Mouse (Mus musculus): ENCODE measurements around the gene Cdk5rap1. TPM values are rescaled to one million over a fixed set of nuclear protein-coding genes. Genes with fewer than 3 reads are reported as not detected.
"Not testable (repeated sequence)": the region's sequence is repeated elsewhere in the genome, so short reads cannot be mapped to it uniquely, and the experiment has no call there.

Gene Cdk5rap1
- total and polyA plus RNA-seq, 3 experiments = 7.1 to 14.4 (median 9.7) TPM

DNA sequence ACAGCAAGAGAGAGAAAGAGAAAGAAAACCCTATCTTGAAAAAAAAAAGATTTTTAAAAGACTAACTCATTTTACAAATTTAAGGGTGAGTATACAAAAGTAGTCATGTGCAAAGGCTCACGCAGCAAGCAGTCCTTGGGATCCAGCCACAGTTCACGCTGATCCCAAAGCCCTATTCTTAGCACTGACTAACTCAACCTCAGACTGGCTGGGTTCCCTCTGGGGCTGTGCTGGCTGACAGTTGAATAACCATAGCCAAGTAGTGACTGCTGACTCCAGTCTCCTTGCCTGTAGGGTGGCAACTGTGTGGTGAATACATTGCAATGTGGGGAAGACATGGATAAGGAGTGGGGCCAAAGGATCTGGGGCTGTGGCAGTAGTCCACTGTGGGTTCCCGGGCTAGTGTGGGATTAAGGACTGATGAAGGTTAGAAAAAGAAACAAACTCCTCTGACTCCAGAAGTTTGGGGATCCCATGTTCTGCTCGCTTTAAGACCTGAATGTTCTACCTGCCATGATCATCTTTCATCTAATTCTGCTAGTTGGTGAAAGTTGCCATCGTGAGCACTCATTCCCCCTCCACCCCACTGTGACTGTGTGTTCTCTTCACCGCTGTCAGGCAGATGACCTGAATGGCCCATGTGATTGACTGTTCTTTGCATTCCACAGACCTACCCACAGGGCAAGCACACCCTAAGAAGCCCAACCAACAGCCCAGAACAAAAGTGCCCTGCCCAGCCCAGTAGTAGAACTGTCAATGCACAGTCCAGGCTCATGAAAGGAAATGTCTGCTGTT, 2.2 kb upstream of the Cdk5rap1 start:
- DNase-seq = peak; percentile 75

DNA sequence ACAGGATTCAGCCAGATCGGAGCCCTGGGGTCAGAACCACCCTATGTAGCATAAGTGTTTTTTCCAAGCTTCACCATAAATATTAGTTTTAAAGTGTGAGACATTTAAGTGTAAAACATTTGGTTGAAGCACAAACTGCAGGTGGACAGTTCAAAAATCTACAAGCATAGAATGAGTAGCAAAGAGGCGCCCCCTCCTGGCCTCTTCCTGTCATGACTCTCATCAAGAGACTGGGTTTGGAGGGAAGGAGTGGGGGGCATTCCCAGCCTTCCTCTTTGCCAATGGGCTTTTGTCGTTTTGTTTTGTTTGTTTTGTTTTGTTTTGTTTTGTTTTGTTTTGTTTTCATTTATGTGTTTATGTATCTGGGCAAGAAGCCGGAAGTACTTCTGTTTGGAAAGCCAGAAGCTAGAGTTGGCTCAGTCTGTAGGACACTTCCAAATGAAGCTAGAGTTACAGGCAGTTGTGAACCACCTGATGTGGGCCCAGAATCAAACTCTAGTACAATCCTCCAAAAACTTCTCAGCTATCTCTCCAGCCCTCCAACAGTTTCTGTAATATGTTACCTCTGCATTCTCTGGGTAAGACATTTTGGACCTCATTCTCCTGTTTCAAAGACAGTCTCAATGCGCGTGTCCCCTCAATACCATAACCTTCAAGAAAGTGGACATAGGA, 1.3 kb upstream of the Cdk5rap1 start:
- peak; percentile 44 for DNase-seq

DNA sequence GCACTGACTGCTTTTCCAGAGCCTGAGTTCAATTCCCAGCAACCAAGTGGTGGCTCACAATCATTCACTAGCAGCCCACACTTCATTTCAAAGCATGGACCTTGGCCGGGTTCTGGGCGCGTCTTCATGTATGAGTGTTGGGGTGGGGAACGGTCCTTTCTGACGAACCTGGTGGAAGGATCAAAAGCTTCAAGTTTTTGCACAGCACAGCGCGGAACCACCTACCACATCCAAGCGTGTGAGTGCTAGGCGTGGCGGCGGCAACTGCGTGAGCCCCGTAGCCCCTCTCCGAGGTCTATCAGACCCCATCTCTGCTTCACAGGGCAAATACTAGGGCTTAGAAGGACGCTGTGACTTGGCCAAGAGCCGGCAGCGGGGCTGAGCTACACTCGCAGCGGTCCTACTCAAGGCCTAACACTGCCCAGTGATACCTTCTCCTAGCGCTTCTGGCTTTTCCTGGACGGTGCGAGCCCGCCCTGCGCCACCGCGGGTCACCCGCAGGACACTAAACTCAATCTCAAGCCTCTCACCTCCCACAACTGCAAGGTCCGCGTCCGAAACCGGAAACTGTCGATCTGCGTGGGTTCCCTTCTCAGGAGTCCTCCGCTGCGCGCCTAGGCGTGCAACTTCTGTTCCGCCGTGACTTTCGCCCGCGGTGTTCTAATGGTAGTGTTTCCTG, 520 bp downstream of the Cdk5rap1 start:
- DNase-seq = peak; percentile 92

DNA sequence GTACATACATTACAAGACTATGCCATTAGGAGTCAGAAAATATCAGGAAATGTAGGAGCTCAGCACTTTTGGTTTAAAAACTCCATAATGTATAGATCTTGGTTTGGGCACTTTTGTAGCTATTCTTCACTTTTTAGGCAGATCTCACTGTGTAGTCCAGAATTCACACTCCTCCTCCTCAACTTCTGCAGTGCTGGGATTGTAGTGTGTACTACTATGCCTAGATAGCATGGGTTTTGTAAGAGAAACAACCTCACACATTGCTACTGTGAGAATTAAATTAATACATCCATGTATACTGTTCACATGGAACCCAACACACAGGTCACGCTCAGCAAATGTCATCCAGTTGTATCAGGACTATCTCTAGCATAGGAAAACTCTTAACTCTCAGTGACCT, 5.3 kb downstream of the Cdk5rap1 start:
- no peak for DNase-seq

DNA sequence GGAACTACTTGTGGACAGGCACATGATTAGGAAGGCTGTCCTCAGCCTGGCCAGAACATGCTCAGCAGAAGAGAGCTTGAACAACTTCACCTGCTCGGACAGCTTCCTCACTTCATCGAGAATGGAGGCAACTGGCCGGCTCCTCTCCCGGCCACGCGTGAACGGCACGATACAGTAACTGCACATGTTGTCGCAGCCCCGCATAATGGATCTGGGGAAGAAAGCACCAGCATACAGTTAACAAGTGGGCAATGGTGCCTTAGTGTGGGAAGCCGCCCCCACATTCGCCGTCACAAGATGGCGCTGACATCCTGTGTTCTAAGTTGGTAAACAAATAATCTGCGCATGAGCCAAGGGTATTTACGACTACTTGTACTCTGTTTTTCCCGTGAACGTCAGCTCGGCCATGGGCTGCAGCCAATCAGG, 18.8 kb downstream of the Cdk5rap1 start:
- DNase-seq = not testable (repeated sequence)

DNA sequence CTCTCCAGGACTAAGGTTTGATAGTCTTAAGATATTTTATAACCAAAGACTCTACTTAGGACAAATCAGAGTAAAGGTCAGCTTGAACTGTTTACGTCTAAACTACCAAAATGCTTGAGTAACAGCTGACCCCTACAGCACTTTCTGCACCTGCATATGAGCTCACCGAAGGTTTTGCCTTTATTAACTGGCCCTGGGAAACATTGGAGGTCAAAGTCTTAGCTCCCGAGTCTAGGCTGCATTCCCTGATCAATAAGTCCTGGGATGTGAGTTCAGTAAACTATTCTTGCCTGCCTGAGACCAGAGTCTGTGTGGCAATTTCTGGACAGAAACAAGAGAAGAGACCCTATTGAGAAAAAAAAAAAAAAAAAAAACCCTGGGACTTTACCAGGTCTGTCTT, 24.7 kb downstream of the Cdk5rap1 start:
- no peak for DNase-seq

DNA sequence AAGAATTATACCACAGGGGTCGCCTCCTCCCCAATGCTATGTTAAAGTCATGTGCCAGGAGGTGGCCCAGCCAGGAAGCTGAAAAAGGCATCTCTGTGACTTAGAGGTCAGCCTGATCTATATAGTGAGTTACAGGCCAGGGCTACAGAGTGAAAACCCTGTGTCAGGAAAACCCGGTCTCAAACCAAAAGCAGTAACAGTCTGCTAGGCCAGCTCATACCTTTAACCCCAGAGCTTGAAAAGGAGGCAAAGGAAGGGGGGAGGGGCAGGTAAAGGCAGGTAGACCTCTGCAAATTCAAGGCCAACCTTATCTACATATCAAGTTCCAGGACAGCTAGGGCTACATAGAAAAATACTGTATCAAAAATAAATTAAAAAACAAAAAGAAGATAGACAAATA, 33.5 kb downstream of the Cdk5rap1 start:
- DNase-seq = no peak

DNA sequence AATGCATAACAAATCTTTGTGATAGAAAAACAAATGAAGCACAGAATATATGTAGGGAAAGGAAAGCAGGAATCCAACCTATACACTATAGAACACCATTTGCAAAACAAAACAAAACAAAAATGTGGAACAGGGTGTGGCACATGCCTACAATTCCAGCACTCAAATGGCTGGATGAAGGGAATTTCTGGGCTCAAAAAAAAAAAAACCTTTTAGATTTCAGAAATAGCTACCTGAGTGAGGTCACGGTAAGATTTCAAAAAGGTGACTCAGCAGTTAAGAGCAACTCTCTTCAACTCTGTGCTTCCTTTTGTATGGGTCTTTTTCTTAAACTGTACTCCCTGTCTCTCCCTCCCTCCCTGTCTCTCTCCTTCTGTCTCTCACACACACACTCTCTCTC, 34.6 kb downstream of the Cdk5rap1 start:
- DNase-seq = no peak

DNA sequence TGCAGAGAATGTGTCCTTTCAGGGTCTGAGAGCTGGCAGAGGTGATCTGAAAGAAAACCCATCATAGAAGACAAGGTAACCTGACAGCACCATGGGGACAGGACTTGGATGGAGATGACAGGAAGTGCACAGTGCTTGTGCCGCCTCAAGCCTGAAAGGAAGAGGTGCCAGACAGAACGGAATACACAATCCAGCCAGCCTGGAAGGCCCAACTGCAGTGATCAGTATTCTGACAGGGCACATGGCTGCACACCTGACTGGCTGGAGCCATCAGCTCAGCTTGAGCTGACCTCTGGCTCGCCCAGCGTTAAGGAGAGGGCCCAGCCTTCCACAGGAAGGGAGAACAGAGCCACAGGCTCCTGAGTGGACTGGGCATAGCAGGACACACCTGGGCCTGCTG, 37.2 kb downstream of the Cdk5rap1 start:
- no peak for DNase-seq

DNA sequence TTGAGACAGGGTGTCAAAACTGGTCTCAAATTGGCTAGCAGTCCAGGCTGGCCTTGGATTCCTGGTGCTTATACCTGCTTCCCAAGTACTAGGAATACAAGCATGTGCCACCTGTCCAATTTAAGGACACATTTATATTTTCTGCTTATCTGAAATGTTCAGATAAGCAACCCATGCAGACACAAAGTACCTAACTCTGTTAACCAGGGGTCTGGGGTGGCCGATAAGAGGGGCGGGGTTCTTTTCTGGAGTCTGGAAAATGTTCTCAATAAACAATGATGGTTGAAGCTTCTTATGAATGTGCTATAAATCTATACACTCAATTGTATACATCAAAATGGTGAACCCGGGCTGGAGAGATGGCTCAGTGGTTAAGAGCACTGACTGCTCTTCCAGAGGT, 46.0 kb downstream of the Cdk5rap1 start:
- DNase-seq = no peak

DNA sequence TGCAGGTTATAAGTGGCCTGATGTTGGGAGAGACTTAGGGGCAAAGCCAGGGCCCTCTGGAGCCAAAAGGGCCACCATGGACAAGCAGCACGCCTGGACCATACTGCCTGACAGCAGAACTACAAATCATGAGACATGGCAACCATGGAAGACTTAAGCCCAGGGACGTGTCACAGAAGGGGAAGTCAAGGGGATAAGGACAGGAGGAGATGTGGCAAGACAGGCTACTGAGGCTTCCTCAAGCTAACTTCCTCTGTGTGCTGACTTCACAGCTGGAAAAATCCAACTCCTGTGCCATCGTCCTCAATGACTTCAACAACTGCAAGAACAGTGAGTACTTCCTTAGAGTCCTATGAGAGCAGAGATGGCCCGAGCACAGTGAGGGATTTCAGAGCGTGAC, 59.0 kb downstream of the Cdk5rap1 start:
- DNase-seq = not testable (repeated sequence)

DNA sequence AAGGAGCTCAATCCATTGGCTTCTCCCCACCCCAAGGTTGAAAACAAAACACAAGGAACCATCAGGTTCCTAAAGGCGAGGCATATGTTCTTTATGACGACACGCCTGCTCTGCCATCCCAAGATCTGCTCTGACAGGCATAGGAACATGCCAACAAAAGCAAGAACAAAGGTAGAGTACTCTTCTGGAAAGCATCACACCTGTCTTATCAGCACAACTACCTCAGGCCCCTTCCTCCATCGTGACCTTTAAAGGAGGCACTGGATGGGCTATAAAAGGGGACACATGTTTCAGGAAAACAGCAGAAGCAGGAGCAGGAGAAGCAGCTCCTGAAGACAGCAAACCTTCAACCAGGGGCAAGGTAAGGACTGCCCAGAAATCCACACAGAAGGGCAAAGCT, 65.9 kb downstream of the Cdk5rap1 start, which contains the start of gene Bpifb9b:
Gene Bpifb9b, plus strand, starts transcription at position 301 of the 400 bp plus-strand sequence.
- not testable (repeated sequence) for DNase-seq

DNA sequence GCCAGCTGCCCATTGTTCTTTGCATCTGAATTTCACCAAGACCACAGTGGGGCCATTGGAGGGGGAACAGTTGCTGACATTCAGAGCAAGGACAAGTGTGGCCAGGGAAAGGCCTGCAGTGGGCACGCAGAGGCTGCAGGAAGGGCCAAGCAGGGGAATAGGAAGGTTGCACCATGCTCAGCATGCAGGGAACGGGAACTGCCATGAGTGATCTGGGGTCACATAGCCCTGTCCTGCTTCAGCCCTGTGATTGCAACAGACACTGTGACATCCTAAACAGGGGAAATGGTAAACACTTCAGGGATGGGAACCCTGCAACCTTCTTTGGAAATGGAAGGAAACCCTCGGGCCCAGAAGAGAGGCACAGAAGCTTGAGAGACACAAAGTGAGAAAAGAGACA, 68.2 kb downstream of the Cdk5rap1 start:
- not testable (repeated sequence) for DNase-seq

DNA sequence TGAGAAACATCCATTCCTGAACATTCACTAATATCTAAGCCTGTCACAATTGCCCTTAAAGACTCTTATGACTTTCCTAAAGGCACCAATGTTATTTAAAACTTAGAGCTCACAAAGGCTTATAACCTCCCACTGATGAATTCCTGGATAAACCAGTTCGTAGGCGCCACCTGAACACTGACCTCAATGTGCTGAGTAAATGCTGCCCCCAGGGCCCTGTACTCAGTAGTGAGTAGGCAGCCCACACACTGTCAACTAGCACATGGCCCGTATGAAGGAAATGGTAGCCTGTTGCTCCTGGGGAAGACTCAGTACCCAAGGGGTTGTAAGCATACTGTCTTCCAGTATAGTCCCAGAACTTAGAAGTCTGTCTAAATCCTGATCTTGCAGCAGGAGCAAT, 71.0 kb downstream of the Cdk5rap1 start:
- no peak for DNase-seq

DNA sequence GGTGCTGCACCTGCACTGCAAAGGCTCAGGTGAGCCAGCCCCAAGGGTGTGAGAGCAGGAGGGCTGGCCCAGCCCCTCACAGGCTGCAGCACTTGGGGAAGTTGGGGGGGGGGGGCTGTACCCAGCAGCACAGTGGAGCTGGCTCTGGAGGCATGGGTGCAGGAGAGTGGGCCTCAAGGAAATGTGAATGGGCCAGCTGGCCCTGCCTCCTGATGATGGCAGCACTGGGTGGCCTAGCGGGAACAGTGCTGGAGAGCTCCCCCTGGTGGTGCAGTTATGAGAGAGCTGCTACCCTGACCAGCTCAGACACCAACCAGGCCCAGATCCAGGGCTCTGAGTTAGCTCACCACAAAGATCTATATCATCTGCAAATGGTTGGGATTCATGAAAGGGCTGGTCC, 72.3 kb downstream of the Cdk5rap1 start:
- DNase-seq = peak; percentile 80

DNA sequence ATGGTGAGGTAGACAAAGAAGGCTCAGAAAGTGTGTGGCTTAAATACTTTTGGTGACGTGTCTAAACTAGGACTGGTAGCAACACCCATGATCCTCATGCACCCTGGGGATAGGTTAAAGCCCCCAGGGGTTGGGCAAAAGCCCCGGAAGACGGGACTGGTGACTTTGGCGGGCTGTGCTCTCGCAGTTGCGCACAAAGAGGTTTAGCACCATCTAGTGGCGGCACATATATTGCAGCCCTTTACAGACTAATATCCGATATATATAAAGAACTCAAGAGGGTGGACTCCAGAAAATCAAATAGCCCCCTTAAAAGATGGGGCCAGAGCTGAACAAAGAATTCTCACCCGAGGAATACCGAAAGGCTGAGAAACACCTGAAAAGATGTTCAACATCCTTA, 78.1 kb downstream of the Cdk5rap1 start:
- DNase-seq = peak; percentile 25

DNA sequence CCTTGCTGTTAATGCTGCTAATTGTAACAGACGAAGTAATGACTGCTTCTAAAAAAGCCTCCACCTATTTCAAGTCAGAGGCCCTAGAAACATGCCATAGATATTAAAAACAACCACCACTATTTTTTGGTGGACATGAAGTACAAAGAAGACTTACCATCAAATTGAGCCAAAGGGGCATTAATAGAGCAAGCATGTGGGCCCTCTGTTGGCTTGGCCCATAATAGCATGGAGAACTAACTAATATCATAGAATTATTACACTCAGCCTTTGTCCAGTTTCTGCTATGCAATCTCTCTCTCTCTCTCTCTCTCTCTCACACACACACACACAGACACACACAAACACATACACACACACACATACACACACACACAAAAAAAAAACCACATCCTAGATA, 80.0 kb downstream of the Cdk5rap1 start:
- DNase-seq = no peak

DNA sequence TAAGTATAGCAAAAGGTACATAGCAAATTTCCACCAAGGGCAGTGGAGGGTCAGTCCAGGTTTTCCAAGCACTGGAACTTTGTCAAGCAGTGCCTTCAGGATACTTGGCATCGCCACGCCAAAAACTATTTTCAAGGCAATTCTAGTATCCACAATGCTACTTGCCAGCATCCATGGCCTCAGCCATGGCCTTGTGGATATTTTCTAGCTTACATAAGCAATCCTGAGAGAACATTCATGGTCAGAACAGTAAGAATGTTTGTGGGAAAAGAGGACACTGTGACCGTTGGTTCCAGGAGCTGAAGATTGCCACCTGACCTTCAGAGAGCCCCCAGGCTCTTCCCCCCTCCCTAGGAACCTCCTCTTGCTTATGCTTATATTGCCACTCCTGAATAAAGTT, 80.9 kb downstream of the Cdk5rap1 start:
- peak; percentile 59 for DNase-seq

Other genes with a start within 250 kb of the Cdk5rap1 start
- gene Bpifa3, start 242.7 kb downstream of the Cdk5rap1 start, total RNA-seq (2021) = not detected
- not detected in 2 replicates for gene Bpifa3, start 242.7 kb downstream of the Cdk5rap1 start, polyA plus RNA-seq (2012; rRNA removed)
- not detected for gene Bpifa1, start 230.1 kb downstream of the Cdk5rap1 start, total RNA-seq (2021)
- gene Bpifa1, start 230.1 kb downstream of the Cdk5rap1 start, polyA plus RNA-seq (2012; rRNA removed) = not detected in 2 replicates
- gene Bpifa5, start 210.4 kb downstream of the Cdk5rap1 start, total RNA-seq (2021) = not detected
- not detected in 2 replicates for gene Bpifa5, start 210.4 kb downstream of the Cdk5rap1 start, polyA plus RNA-seq (2012; rRNA removed)
- gene Bpifb1, start 182.2 kb downstream of the Cdk5rap1 start, total RNA-seq (2021) = under 1 TPM; 0.17 to 0.23 TPM
- gene Bpifb1, start 182.2 kb downstream of the Cdk5rap1 start, polyA plus RNA-seq (2012; rRNA removed) = 0.06 and 0.27 TPM in 2 replicates
- gene Bpifb5, start 149.3 kb downstream of the Cdk5rap1 start, total RNA-seq (2021) = under 1 TPM in 1 of 2 experiments, not detected in 1; 0.17 TPM
- gene Bpifb5, start 149.3 kb downstream of the Cdk5rap1 start, polyA plus RNA-seq (2012; rRNA removed) = 0.40 and 0.54 TPM in 2 replicates
- gene Bpifb9a, start 115.2 kb downstream of the Cdk5rap1 start, total RNA-seq (2021) = not detected
- not detected in 2 replicates for gene Bpifb9a, start 115.2 kb downstream of the Cdk5rap1 start, polyA plus RNA-seq (2012; rRNA removed)
- not detected for gene Bpifb9b, start 65.8 kb downstream of the Cdk5rap1 start, total RNA-seq (2021)
- gene Bpifb9b, start 65.8 kb downstream of the Cdk5rap1 start, polyA plus RNA-seq (2012; rRNA removed) = not detected in 2 replicates
- gene Snta1, start 35.1 kb upstream of the Cdk5rap1 start, total RNA-seq (2021) = 10 to 100 TPM; 19.9 to 29.6 TPM
- 53.6 and 57.1 TPM in 2 replicates for gene Snta1, start 35.1 kb upstream of the Cdk5rap1 start, polyA plus RNA-seq (2012; rRNA removed)
- gene Cbfa2t2, start 63.5 kb upstream of the Cdk5rap1 start, total RNA-seq (2021) = 10 to 100 TPM; 34.5 to 49.1 TPM
- gene Cbfa2t2, start 63.5 kb upstream of the Cdk5rap1 start, polyA plus RNA-seq (2012; rRNA removed) = 9.6 and 11.3 TPM in 2 replicates
- not detected for gene 1700003F12Rik, start 174.1 kb upstream of the Cdk5rap1 start, total RNA-seq (2021)
- 0.79 and 1.2 TPM in 2 replicates for gene 1700003F12Rik, start 174.1 kb upstream of the Cdk5rap1 start, polyA plus RNA-seq (2012; rRNA removed)
- not detected for gene Actl10, start 178.8 kb upstream of the Cdk5rap1 start, total RNA-seq (2021)
- gene Actl10, start 178.8 kb upstream of the Cdk5rap1 start, polyA plus RNA-seq (2012; rRNA removed) = not detected in 2 replicates
- 1 to 10 TPM; 1.5 to 1.6 TPM for gene Necab3, start 185.9 kb upstream of the Cdk5rap1 start, total RNA-seq (2021)
- gene Necab3, start 185.9 kb upstream of the Cdk5rap1 start, polyA plus RNA-seq (2012; rRNA removed) = 3.3 and 4.3 TPM in 2 replicates
- 1 to 10 TPM; 7.4 to 8.7 TPM for gene E2f1, start 196.9 kb upstream of the Cdk5rap1 start, total RNA-seq (2021)
- gene E2f1, start 196.9 kb upstream of the Cdk5rap1 start, polyA plus RNA-seq (2012; rRNA removed) = 12.3 and 14.9 TPM in 2 replicates
- 10 to 100 TPM; 34.7 to 36.6 TPM for gene Pxmp4, start 230.7 kb upstream of the Cdk5rap1 start, total RNA-seq (2021)
- gene Pxmp4, start 230.7 kb upstream of the Cdk5rap1 start, polyA plus RNA-seq (2012; rRNA removed) = 48.1 and 55.5 TPM in 2 replicates
- 1 to 10 TPM; 3.0 to 3.6 TPM for gene Zfp341, start 240.3 kb upstream of the Cdk5rap1 start, total RNA-seq (2021)
- 5.9 and 7.2 TPM in 2 replicates for gene Zfp341, start 240.3 kb upstream of the Cdk5rap1 start, polyA plus RNA-seq (2012; rRNA removed)
- gene 4930519P11Rik, start 240.4 kb upstream of the Cdk5rap1 start, total RNA-seq (2021) = under 1 TPM in 1 of 2 experiments, not detected in 1; 0.66 TPM
- gene 4930519P11Rik, start 240.4 kb upstream of the Cdk5rap1 start, polyA plus RNA-seq (2012; rRNA removed) = 1.1 and 2.5 TPM in 2 replicates

All from adrenal gland, adult 2 months (tissue).